Mouse (Mus musculus) kidney, postnatal 4 days (tissue): Measurements from ENCODE around the gene Pla2g3.

Experiments
- DNase-seq, 2 experiments: peaks; one replicate each; pipeline ENCODE4 v3.0.0; 2021; ENCODE audit warnings: mixed read lengths in 2 of 2

Gene Pla2g3

GRCm38 (mm10) chr11:3521339-3522224 lies 33.5 kb downstream of the Pla2g3 start:
- DNase-seq, result no peak

- no peak for DNase-seq
Measured at GRCm38 (mm10) chr11:3522285-3523000, 34.4 kb downstream of the Pla2g3 start.

GRCm38 (mm10) chr11:3523840-3524582 lies 35.9 kb downstream of the Pla2g3 start:
- DNase-seq, result no peak

- DNase-seq, result no peak
Measured at GRCm38 (mm10) chr11:3525560-3525959, 37.5 kb downstream of the Pla2g3 start.

- no peak for DNase-seq
Measured at GRCm38 (mm10) chr11:3526207-3526606, 38.1 kb downstream of the Pla2g3 start.

GRCm38 (mm10) chr11:3526979-3527738 lies 39.1 kb downstream of the Pla2g3 start:
- DNase-seq, result no peak

- DNase-seq, result no peak
Measured at GRCm38 (mm10) chr11:3527766-3528165, 39.7 kb downstream of the Pla2g3 start.

- DNase-seq, result no peak
Measured at GRCm38 (mm10) chr11:3528208-3528607, 40.1 kb downstream of the Pla2g3 start.

GRCm38 (mm10) chr11:3529476-3530252 lies 41.6 kb downstream of the Pla2g3 start:
- peak in 1 of 2 experiments; percentile 67 for DNase-seq

GRCm38 (mm10) chr11:3530731-3531130 lies 42.6 kb downstream of the Pla2g3 start:
- no peak for DNase-seq

GRCm38 (mm10) chr11:3531634-3532033 lies 43.5 kb downstream of the Pla2g3 start:
- no peak for DNase-seq

GRCm38 (mm10) chr11:3532101-3532931 lies 44.2 kb downstream of the Pla2g3 start:
- no peak for DNase-seq

- no peak for DNase-seq
Measured at GRCm38 (mm10) chr11:3533406-3533932, 45.4 kb downstream of the Pla2g3 start.

GRCm38 (mm10) chr11:3534956-3535355 lies 46.9 kb downstream of the Pla2g3 start:
- DNase-seq, result no peak

- peak; percentile 99 for DNase-seq
Measured at GRCm38 (mm10) chr11:3535406-3535986, 47.4 kb downstream of the Pla2g3 start.

- no peak for DNase-seq
Measured at GRCm38 (mm10) chr11:3536082-3536481, 48.0 kb downstream of the Pla2g3 start.

- DNase-seq, result peak; percentile 68 to 85
Measured at GRCm38 (mm10) chr11:3536745-3537333, 48.8 kb downstream of the Pla2g3 start.

GRCm38 (mm10) chr11:3537711-3538110 lies 49.6 kb downstream of the Pla2g3 start:
- no peak for DNase-seq

- DNase-seq, result no peak
Measured at GRCm38 (mm10) chr11:3538341-3538740, 50.3 kb downstream of the Pla2g3 start.
